Mouse (Mus musculus): ENCODE data around the gene Lrrk1.

GRCm38 (mm10) chr7:66230638-66231550, 157.3 kb downstream of the Lrrk1 start:
- TF ChIP-seq CTCF (IDR thresholded peaks at IDR 0.05; ENCODE audit: extremely low read depth, insufficient read length, insufficient replicate concordance, low read depth, low read length), result no peak
- TF ChIP-seq POLR2A (IDR thresholded peaks at IDR 0.05; ENCODE audit: low read depth, low read length), result no peak

Measured in small intestine, adult 2 months (tissue).